Mouse (Mus musculus) CH12.LX (cell line): ENCODE measurements around the gene Prr18. TPM values are rescaled to one million over a fixed set of nuclear protein-coding genes. Genes with fewer than 3 reads are reported as not detected.

Source experiments
- DNase-seq: peaks from one replicate; pipeline ENCODE4 v3.0.0-alpha.2; 2013; ENCODE audit errors: extremely low read depth
- H3K27ac ChIP-seq: 2 replicates; pipeline ENCODE4 v1.5.1; 2012; ENCODE audit warnings: low read depth, mild to moderate bottlenecking, control low read depth, moderate library complexity; ENCODE audit not compliant: insufficient read depth
- H3K27me3 ChIP-seq: replicated peaks from 2 replicates; pipeline ENCODE3; 2012; ENCODE audit warnings: inconsistent platforms
- H3K36me3 ChIP-seq, 2 experiments: replicated peaks in 1 of 2; 2 replicates each; pipeline versions ENCODE3 to v1.6.1; 2012; ENCODE audit warnings: inconsistent platforms in 1 of 2, low read length in 1 of 2, mild to moderate bottlenecking in 1 of 2, mixed read lengths in 1 of 2, moderate library complexity in 1 of 2; ENCODE audit not compliant: control insufficient read depth in 1 of 2, insufficient read depth in 1 of 2
- H3K4me1 ChIP-seq, 2 experiments: 2 replicates each; pipeline ENCODE4 v1.6.1; 2012; ENCODE audit warnings: inconsistent platforms in 1 of 2, moderate library complexity in 1 of 2; ENCODE audit not compliant: insufficient read depth in 2 of 2, control insufficient read depth in 1 of 2
- H3K4me2 ChIP-seq: 2 replicates; pipeline ENCODE4 v1.6.1; 2012; ENCODE audit warnings: low read depth, mild to moderate bottlenecking, control low read depth; ENCODE audit not compliant: poor library complexity, insufficient read depth, severe bottlenecking
- H3K4me3 ChIP-seq, 3 experiments: fragments of 150-350 bp in 1 of 3; sonication (generic) in 1 of 3; replicated peaks in 1 of 3; 2 replicates each; pipeline versions ENCODE3 to v1.5.1; 2011 to 2012; ENCODE audit warnings: low read depth in 2 of 3, low read length in 2 of 3, mild to moderate bottlenecking in 2 of 3, moderate library complexity in 2 of 3, control low read depth in 1 of 3, improper control_type of control experiment in 1 of 3, inconsistent platforms in 1 of 3, mixed read lengths in 1 of 3; ENCODE audit not compliant: poor library complexity in 1 of 3
- H3K79me2 ChIP-seq: replicated peaks from 2 replicates; pipeline ENCODE4 v1.6.1; 2012; ENCODE audit warnings: mild to moderate bottlenecking, moderate library complexity; ENCODE audit not compliant: control insufficient read depth, poor library complexity, insufficient read depth, severe bottlenecking; ENCODE audit errors: extremely low read depth
- H3K9ac ChIP-seq: 2 replicates; pipeline ENCODE4 v1.6.1; 2012; ENCODE audit warnings: low read depth, mild to moderate bottlenecking, control low read depth, moderate library complexity; ENCODE audit not compliant: insufficient read depth
- H3K9me3 ChIP-seq: replicated peaks from 2 replicates; pipeline ENCODE3; 2012; ENCODE audit warnings: low read length, inconsistent platforms, mixed read lengths
- CHD1 ChIP-seq: IDR thresholded peaks from 2 replicates; pipeline ENCODE4 v1.6.1; 2012; ENCODE audit warnings: low read depth, low read length, improper control_type of control experiment, inconsistent platforms
- CHD2 ChIP-seq: IDR thresholded peaks from 2 replicates; pipeline ENCODE4 v1.6.1; 2011; ENCODE audit warnings: low read length, improper control_type of control experiment
- CTCF ChIP-seq, 2 experiments: IDR thresholded peaks in 1 of 2; conservative IDR thresholded peaks in 1 of 2; 2 replicates each; pipeline ENCODE4 v1.5.1; 2011 to 2012; ENCODE audit warnings: low read depth in 2 of 2, low read length in 2 of 2, improper control_type of control experiment in 1 of 2, inconsistent platforms in 1 of 2, mild to moderate bottlenecking in 1 of 2, moderate library complexity in 1 of 2
- ELF1 ChIP-seq: IDR thresholded peaks from 2 replicates; pipeline ENCODE4 v1.6.1; 2014; ENCODE audit warnings: low read depth, mild to moderate bottlenecking, inconsistent platforms, low read length, improper control_type of control experiment
- ETS1 ChIP-seq: conservative IDR thresholded peaks from 2 replicates; pipeline ENCODE4 v1.6.1; 2012; ENCODE audit warnings: low read depth, mild to moderate bottlenecking, inconsistent platforms, low read length, improper control_type of control experiment, moderate library complexity
- GABPA ChIP-seq: IDR thresholded peaks from 2 replicates; pipeline ENCODE4 v1.6.1; 2012; ENCODE audit warnings: low read depth, low read length, improper control_type of control experiment, inconsistent platforms; ENCODE audit not compliant: insufficient replicate concordance
- HCFC1 ChIP-seq: IDR thresholded peaks from 2 replicates; pipeline ENCODE4 v1.6.1; 2012; ENCODE audit warnings: low read depth, mild to moderate bottlenecking, inconsistent platforms, low read length, improper control_type of control experiment
- IRF4 ChIP-seq: IDR thresholded peaks from 2 replicates; pipeline ENCODE4 v1.6.1; 2014; ENCODE audit warnings: low read depth, mild to moderate bottlenecking, inconsistent platforms, low read length, improper control_type of control experiment
- JUN ChIP-seq: IDR thresholded peaks from 2 replicates; pipeline ENCODE4 v1.6.1; 2011; ENCODE audit warnings: low read depth, mild to moderate bottlenecking, low read length, improper control_type of control experiment, moderate library complexity; ENCODE audit not compliant: insufficient read depth
- KAT2A ChIP-seq: IDR thresholded peaks from 2 replicates; pipeline ENCODE4 v1.6.1; 2012; ENCODE audit warnings: low read length, improper control_type of control experiment, inconsistent platforms; ENCODE audit not compliant: insufficient replicate concordance
- MAX ChIP-seq: IDR thresholded peaks from 2 replicates; pipeline ENCODE4 v1.6.1; 2011; ENCODE audit warnings: low read length, improper control_type of control experiment
- MEF2A ChIP-seq: IDR thresholded peaks from 2 replicates; pipeline ENCODE4 v1.6.1; 2014; ENCODE audit warnings: low read depth, mild to moderate bottlenecking, inconsistent platforms, low read length, improper control_type of control experiment, borderline replicate concordance
- MXI1 ChIP-seq: IDR thresholded peaks from 2 replicates; pipeline ENCODE4 v1.6.1; 2011; ENCODE audit warnings: mild to moderate bottlenecking, low read depth, low read length, improper control_type of control experiment
- NELFE ChIP-seq: IDR thresholded peaks from 2 replicates; pipeline ENCODE4 v1.6.1; 2011; ENCODE audit warnings: low read depth, low read length, improper control_type of control experiment
- PAX5 ChIP-seq: IDR thresholded peaks from 2 replicates; pipeline ENCODE4 v1.6.1; 2012; ENCODE audit warnings: low read length, inconsistent platforms, mixed read lengths
- POLR2AphosphoS2 ChIP-seq: IDR thresholded peaks from 2 replicates; pipeline ENCODE4 v1.6.1; 2011; ENCODE audit warnings: low read depth, low read length, improper control_type of control experiment
- SIN3A ChIP-seq: IDR thresholded peaks from 2 replicates; pipeline ENCODE4 v1.6.1; 2012; ENCODE audit warnings: low read length, improper control_type of control experiment, inconsistent platforms
- SMC3 ChIP-seq: IDR thresholded peaks from 2 replicates; pipeline ENCODE4 v1.6.1; 2011; ENCODE audit warnings: low read depth, low read length, improper control_type of control experiment
- TBP ChIP-seq: conservative IDR thresholded peaks from 2 replicates; pipeline ENCODE4 v1.6.1; 2011; ENCODE audit warnings: low read depth, low read length, improper control_type of control experiment
- USF2 ChIP-seq: conservative IDR thresholded peaks from 2 replicates; pipeline ENCODE4 v1.6.1; 2011; ENCODE audit warnings: low read depth, low read length, improper control_type of control experiment
- ZC3H11A ChIP-seq: IDR thresholded peaks from 2 replicates; pipeline ENCODE4 v1.6.1; 2012; ENCODE audit warnings: low read depth, mild to moderate bottlenecking, inconsistent platforms, low read length, improper control_type of control experiment
- ZKSCAN1 ChIP-seq: IDR thresholded peaks from 2 replicates; pipeline ENCODE4 v1.6.1; 2012; ENCODE audit warnings: low read depth, inconsistent platforms, low read length, improper control_type of control experiment, borderline replicate concordance
- dilution Hi-C: fragments of 300-500 bp; cut with MboI; formaldehyde crosslinking; loops from 2 replicates; pipeline ENCODE4 v1.14.3; 2020; ENCODE audit warnings: low sequenced_read_pairs; ENCODE audit not compliant: extremely low pct_unique_long_range_greater_than_20kb, extremely low pct_ligation_motif_present
- in situ Hi-C: fragments of 300-500 bp; cut with MboI; formaldehyde crosslinking; loops from 3 replicates; pipeline ENCODE4 v1.14.3; 2019; ENCODE audit warnings: low sequenced_read_pairs, low pct_ligation_motif_present, low pct_unique_long_range_greater_than_20kb, mixed read lengths
- polyA plus RNA-seq: library from polyadenylated mRNA; unstranded; fragments of >175 nt; gene quantifications from 2 replicates; pipeline ENCODE4 v1.2.1, GENCODE M21; 2012; ENCODE audit warnings: low read depth; ENCODE audit not compliant: insufficient read length
- total RNA-seq, 2 experiments: library from RNA; depleted of rRNA; stranded (reverse); fragments of 300-350 nt in 1 of 2; fragments of >200 nt in 1 of 2; gene quantifications; 2 replicates each; pipeline ENCODE4 v1.2.3; 2012 to 2014

The Prr18 gene
- total and polyA plus RNA-seq, 3 experiments: 0.07 to 0.12 (median 0.08) TPM

DNA sequence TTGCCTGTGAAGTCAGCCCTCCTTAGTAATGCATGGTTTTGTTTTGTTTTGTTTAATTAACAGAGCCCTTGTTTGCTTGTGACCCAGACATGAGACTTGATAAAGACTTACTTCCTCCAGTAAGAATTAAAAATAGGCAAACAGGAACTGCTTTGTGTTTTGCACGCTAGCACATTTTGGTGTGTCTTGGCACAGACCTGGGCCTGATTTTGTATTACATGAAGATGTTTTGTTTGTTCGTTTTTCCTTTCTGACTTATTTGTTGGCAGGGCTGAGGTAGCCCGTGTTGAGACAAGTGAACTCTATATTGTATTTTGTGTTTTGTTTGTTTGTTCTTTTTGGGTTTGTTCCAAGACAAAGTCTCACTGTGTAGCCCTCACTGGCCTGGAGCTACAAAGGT lies 25.5 kb upstream of the Prr18 start:
- TF ChIP-seq TBP: no peak
- TF ChIP-seq NELFE: no peak
- TF ChIP-seq IRF4: no peak
- TF ChIP-seq MAX: no peak
- TF ChIP-seq SIN3A: no peak
- no peak for TF ChIP-seq POLR2AphosphoS2
- no peak for TF ChIP-seq ETS1
- TF ChIP-seq MXI1: no peak
- TF ChIP-seq CHD1: no peak
- TF ChIP-seq USF2: no peak
- TF ChIP-seq PAX5: no peak
- no peak for TF ChIP-seq GABPA
- Histone ChIP-seq H3K9ac (peak overlapping the region; percentile 84; the same call in 1 of the 2 replicates), H3K27ac (no peak overlapping the region), H3K36me3 (peaks cover 0 to 38% of the 10 kb centered on the region in 2 experiments), H3K4me2 (peak overlapping the region; percentile 97), H3K79me2 (peaks cover 28% of the 10 kb centered on the region), H3K4me1 (peaks cover 9 to 34% of the 10 kb centered on the region in 2 experiments), H3K27me3 (no peaks in the 10 kb centered on the region), H3K9me3 (no peaks in the 10 kb centered on the region), H3K4me3 (peak overlapping the region; percentile 29 to 97 (median 76))
- dilution Hi-C loops: no loop called here
- no peak for DNase-seq
- in situ Hi-C loops: loop anchor here (10.0 kb wide), 1 partner anchor 63 kb away; no protein-coding TSS in a partner anchor

DNA sequence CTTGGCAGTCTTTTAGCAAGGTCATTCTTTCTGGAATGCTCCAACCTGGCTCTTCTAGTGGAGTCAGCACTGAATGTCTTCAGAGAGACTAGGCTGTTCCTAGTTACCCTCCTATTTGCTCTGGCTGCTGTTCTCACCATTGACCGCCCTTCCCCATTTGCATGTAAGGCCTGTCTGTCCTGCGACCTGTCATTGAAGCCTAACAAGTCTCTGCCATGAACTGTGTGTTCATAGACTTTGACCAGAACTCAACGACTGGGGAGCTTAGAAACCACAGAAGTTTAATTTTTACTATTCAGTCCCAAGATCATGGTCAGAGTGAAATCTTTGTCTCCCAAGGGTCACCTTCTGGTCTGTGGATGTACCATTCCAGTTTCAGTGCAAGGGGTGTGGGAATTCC lies 23.3 kb upstream of the Prr18 start:
- dilution Hi-C loops: no loop called here
- peaks cover 9 to 34% of the 10 kb centered on the region in 2 experiments for H3K4me1 ChIP-seq
- H3K9ac ChIP-seq: no peak overlapping the region
- no peak overlapping the region for H3K4me2 ChIP-seq
- no peaks in the 10 kb centered on the region for H3K27me3 ChIP-seq
- peaks cover 0 to 56% of the 10 kb centered on the region in 2 experiments for H3K36me3 ChIP-seq
- no peak overlapping the region for H3K27ac ChIP-seq
- in situ Hi-C loops: loop anchor here (10.0 kb wide), 1 partner anchor 61 kb away; no protein-coding TSS in a partner anchor
- H3K4me3 ChIP-seq: no peak overlapping the region
- peaks cover 34% of the 10 kb centered on the region for H3K79me2 ChIP-seq
- TF ChIP-seq ZC3H11A (no peak), SIN3A (no peak), CTCF (conservative IDR thresholded peaks at IDR 0.05 in 1 of 2, IDR thresholded peaks at IDR 0.05 in 1 of 2; ENCODE audit: low read depth in 2 of 2, low read length in 2 of 2) (no peak), ZKSCAN1 (no peak), GABPA (no peak), JUN (no peak), SMC3 (no peak), HCFC1 (no peak), CHD2 (no peak), PAX5 (no peak), KAT2A (no peak), MEF2A (no peak), ELF1 (no peak), USF2 (no peak), IRF4 (no peak)
- DNase-seq: no peak
- H3K9me3 ChIP-seq: no peaks in the 10 kb centered on the region
